Mouse (Mus musculus): ENCODE measurements around the gene Atp2b2.

DNA sequence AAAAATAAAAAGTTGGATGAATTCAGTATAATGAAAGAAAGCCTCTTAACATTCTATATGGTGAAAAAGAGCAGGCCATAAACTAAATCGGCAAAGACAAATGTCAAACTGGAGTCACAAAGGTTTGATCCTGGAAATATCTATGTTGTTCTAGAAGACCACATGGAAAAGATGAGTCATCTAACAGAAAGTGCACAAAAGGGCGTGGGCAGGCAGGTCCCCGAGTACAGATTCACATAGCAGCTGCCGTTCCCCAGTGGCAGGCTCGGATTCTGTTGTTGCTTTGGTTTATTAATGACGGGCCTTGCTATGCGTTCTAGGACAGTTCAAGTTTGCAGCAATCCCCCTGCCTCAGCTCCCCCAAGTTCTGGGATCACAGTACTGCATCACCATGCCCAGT is 12.9 kb upstream of the Atp2b2 start:
- TF ChIP-seq EP300 (IDR thresholded peaks at IDR 0.05; ENCODE audit: low read depth) (no peak), CTCF (IDR thresholded peaks at IDR 0.05; ENCODE audit: low read depth) (no peak)

Measured in liver, embryonic 14.5 days (tissue).